Mouse (Mus musculus) testis, postnatal 10 days (tissue): Measurements from ENCODE around the gene Ccer2.

Experiments used
- DNase-seq: peaks from one replicate; pipeline ENCODE4 v3.0.0; 2021; ENCODE audit warnings: low spot score

The Ccer2 gene

GRCm38 (mm10) chr7:28756079-28756478 lies at the start of gene Ccer2:
TSS of gene Ccer2 (plus strand) at chr7:28756174.
- DNase-seq = no peak

GRCm38 (mm10) chr7:28709454-28709853 lies 46.5 kb upstream of the Ccer2 start:
- no peak for DNase-seq

- DNase-seq = peak; percentile 64
These were observed 45.0 kb upstream of the Ccer2 start for GRCm38 (mm10) chr7:28710962-28711361.

GRCm38 (mm10) chr7:28714667-28715066 lies 41.3 kb upstream of the Ccer2 start:
- DNase-seq = no peak

GRCm38 (mm10) chr7:28715598-28715997 lies 40.4 kb upstream of the Ccer2 start:
- no peak for DNase-seq

GRCm38 (mm10) chr7:28716590-28717281 lies 39.2 kb upstream of the Ccer2 start, which contains the start of gene Fbxo17:
TSS of gene Fbxo17 (plus strand) at chr7:28716804.
- DNase-seq = peak; percentile 84

GRCm38 (mm10) chr7:28717726-28718125 lies 38.2 kb upstream of the Ccer2 start:
- no peak for DNase-seq

GRCm38 (mm10) chr7:28719159-28719558 lies 36.8 kb upstream of the Ccer2 start:
- DNase-seq = peak; percentile 57

GRCm38 (mm10) chr7:28719650-28720049 lies 36.3 kb upstream of the Ccer2 start:
- no peak for DNase-seq

- DNase-seq = no peak
These were observed 35.0 kb upstream of the Ccer2 start for GRCm38 (mm10) chr7:28720753-28721537.

- no peak for DNase-seq
These were observed 33.9 kb upstream of the Ccer2 start for GRCm38 (mm10) chr7:28722079-28722478.

- DNase-seq = no peak
These were observed 31.4 kb upstream of the Ccer2 start for GRCm38 (mm10) chr7:28724613-28725012.

- peak; percentile 90 for DNase-seq
These were observed 29.4 kb upstream of the Ccer2 start for GRCm38 (mm10) chr7:28726600-28726999.

- DNase-seq = no peak
These were observed 28.2 kb upstream of the Ccer2 start for GRCm38 (mm10) chr7:28727649-28728340.

GRCm38 (mm10) chr7:28732341-28733142 lies 23.4 kb upstream of the Ccer2 start:
- peak; percentile 86 for DNase-seq

GRCm38 (mm10) chr7:28733211-28733610 lies 22.8 kb upstream of the Ccer2 start:
- no peak for DNase-seq

- DNase-seq = no peak
These were observed 20.3 kb upstream of the Ccer2 start for GRCm38 (mm10) chr7:28735701-28736100.

GRCm38 (mm10) chr7:28739829-28740228 lies 16.1 kb upstream of the Ccer2 start:
- no peak for DNase-seq

- no peak for DNase-seq
These were observed 15.0 kb upstream of the Ccer2 start for GRCm38 (mm10) chr7:28740949-28741348.

- DNase-seq = no peak
These were observed 14.6 kb upstream of the Ccer2 start for GRCm38 (mm10) chr7:28741368-28741708.

GRCm38 (mm10) chr7:28741709-28742438 lies 14.1 kb upstream of the Ccer2 start, which contains the start of the genes Mrps12 and Sars2:
TSS of gene Mrps12 (minus strand) at chr7:28741820.
TSS of gene Sars2 (plus strand) at chr7:28741992.
- peak; percentile 95 for DNase-seq
